Mouse (Mus musculus) hematopoietic stem cell, adult 5-6 weeks (primary cell): Measurements from ENCODE around the gene Hjurp. TPM values are rescaled to one million over a fixed set of nuclear protein-coding genes. Genes with fewer than 3 reads are reported as not detected.

ENCODE experiments used
- ATAC-seq, 2 experiments: fragments of 125-278 bp in 1 of 2; replicated peaks in 1 of 2; 2 replicates each; pipeline ENCODE4 v1.8.0; 2016 to 2017; ENCODE audit warnings: inconsistent platforms in 2 of 2, mild to moderate bottlenecking in 2 of 2, moderate number of reproducible peaks in 2 of 2, low read depth in 1 of 2, moderate TSS enrichment in 1 of 2; ENCODE audit not compliant: low FRiP score in 2 of 2, poor library complexity in 2 of 2, severe bottlenecking in 2 of 2, insufficient read depth in 1 of 2, low TSS enrichment in 1 of 2
- total RNA-seq: library from RNA; stranded (forward); fragments of 172-1452, 232-1000 nt; gene quantifications from 2 replicates; pipeline ENCODE4 v1.2.3, GENCODE M21; 2017

Gene Hjurp
- total RNA-seq, 1 experiment from 2014 or later, result 206 TPM

DNA sequence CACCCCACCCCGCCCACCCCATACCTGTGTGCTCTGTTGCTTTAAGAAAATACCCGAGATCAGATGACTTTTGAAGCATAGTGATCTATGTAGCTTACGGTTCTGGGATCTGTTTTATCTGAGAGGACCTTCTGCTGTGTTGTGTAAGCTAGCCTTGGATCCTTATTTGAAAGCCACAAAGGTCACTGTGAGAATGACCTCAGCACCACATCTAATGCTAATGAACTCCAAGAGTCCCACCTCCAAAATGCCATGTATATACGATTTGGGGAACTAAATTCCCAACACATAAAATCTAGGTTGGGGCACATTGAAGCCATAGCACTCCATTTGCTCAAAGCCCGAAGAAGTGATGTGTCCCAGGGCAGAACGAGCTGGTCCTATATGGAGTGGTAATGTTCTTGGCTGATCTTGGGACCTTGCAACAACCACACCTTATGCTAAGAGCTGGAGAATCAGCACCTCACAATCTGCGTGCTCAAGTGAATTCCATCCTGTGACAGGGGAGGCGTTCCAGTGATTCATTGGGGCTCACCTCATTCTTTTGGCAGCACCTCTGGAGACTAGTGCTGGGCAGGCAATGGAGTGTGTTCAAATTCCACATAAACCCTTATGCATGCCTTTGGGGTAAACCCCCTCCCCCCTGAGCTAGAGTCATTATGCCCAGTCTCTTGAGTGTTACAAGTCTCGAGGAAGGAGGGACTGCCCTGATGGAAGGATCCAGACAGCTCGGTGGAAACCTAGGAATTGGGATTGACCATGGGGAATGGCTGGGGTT is 20.4 kb downstream of the Hjurp start:
- ATAC-seq, result no peak

DNA sequence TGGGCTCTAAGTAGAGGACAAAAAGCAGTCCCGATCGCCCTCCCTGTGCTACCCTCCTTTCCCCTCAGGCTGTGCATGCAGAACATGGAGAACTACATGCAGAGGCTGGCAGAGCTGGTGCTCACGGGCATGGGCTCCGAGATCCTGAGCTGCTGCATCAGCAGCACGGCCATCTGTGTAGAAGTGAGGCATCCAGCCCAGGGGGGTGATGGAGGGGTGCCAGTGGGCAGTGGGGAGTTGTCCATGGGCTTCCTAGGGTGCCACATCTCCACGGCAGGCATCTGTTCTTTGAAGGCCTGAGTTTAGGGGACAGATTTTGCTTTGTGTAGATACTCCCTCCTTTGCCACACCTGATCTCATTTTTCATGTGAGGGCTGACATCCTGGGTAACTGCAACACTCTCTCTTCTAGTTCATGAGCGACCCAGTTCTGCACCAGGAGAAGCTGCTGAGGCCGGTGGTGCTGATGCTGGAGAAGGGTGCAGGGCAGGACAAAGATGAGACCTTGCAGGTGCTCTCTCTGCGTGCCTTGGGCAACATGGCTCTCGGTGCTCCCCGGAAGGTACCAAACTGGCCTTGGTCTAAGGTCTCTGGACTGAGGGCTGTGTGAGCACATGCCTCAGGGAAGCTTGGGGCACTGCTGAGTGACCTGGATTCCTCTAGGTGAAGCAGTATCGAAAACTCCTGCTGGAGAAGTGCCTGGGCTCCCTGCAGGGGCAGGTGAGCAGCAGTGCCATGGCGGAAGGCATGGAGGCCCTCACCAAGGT is 21.3 kb downstream of the Hjurp start:
- no peak for ATAC-seq

DNA sequence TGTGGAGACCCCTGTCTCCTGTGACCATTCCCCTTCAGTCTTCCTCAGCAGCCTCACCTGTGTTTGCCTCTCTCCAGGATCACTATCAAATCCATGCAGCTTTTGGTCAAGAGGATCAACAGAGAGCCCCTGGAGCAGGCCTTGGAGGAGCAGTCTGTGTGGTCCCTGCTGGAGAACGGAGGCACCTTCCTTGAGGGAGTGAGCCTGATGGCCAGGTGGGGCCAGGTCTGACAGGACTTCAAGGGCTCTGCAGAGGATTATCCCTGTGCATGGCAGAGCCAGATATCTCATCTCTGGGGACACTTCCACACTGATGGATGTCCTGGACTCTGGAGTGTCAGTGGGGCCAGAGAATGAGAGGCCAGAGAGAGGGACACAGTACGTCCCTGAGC is 22.0 kb downstream of the Hjurp start:
- ATAC-seq, result no peak

DNA sequence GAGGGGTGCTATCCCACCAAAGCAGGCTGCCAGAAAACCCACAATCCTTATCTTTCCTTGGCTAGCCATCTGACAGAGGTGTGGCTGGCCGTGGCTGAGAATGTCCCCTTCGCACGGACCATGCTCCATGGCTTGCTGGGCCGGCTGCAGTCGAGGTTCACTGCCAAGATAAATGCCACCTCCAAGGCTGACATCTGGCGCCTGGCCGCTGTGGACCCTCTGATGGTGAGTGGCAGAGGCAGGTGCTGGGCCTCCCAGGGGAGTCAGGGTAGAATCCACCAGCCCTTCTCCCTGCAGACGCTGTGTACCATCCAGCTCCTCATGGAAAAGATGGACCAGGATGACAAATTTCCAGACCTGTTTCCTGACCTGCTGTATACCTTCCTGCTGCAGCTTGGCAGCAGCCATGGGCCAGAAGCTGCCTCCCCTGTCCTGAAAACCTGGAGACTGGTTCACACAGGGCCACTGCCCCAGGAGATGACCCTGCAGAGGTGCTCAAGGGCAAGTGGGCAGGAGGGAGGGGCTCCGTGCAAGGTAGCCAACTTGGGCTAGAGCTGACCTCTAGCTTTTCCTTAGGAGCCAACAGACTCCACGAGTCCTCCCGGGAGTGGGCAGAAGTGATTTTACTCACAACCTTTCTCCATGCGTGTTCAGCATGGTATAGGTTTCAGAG is 22.5 kb downstream of the Hjurp start:
- no peak for ATAC-seq

DNA sequence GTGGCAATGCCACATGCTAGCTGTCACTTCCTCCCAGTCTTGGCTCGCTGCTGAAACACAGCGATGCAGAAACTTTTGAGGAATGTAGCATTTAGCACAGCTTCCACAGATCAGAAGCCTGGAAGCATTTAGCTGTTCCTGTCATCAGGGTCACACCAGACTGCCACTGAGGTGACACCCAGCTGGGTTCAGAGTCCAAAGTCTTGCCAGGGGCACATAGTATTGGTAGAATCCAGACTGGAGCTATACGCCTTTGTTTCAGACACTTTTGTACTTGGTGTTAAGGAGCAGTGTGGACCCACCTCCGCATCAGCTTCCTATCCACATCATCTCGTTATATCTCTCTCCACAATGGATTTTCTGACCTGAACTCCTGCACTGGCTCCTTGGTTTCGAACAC is 23.9 kb downstream of the Hjurp start:
- ATAC-seq, result no peak

DNA sequence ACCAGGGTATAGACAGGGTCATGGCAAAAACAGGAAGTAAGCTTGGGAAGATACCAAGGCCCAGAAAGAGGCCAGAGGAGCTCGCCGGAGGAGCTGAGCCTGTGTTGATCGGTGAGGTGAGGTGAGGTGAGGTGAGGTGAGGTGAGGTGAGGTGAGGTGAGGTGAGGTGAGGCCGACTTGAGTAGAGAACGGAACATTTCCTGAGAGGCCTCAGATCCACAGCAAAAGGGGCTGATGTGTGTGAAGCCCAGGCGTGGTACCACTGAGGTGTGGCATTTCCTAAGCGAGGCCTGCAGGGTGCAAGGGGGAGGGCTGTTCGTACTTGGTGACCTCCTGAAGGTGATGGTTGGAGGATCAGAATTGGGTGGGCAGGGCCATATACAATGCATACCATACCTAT is 24.3 kb downstream of the Hjurp start:
- peak in 1 of 2 experiments; percentile 12; a peak in 2 of 4 replicates for ATAC-seq

DNA sequence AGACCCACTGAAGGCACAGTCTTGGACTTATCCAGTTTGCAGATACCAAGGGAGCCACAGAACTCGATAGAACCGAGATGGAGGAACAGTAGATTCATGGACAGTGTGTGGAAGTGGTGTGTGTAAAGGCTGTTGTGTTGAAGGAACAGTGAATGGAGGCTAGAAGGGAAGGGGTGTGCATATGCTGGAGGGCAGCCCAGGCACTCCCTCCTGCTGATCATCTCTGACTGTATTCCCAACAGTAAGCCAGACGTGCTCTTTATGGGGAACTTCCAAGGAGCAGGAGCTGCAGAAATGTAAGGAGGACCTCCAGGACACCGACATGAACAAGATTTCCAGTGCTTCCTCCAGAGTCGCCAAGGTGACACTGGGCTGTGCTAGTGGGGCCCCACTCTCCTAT is 27.4 kb downstream of the Hjurp start:
- no peak for ATAC-seq

DNA sequence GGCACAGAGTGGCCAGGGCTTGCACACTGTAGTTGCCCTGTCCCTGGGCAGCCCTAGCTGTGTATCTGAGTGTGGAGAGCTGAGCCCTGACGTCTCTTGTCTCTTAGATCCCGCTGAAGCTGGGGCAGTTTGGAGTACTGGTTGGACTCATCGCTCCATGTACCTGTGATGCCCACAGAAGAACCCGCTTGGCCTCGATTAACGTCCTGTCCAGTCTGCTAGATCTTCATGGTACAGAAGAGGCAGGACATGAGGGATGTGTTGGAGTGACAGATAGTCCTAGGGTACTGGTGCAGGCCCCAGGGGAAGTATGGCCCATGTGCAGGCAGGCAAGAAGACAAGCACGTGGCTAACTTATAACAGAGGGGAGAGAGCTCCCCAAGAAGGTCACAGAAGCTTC is 27.8 kb downstream of the Hjurp start:
- no peak for ATAC-seq

DNA sequence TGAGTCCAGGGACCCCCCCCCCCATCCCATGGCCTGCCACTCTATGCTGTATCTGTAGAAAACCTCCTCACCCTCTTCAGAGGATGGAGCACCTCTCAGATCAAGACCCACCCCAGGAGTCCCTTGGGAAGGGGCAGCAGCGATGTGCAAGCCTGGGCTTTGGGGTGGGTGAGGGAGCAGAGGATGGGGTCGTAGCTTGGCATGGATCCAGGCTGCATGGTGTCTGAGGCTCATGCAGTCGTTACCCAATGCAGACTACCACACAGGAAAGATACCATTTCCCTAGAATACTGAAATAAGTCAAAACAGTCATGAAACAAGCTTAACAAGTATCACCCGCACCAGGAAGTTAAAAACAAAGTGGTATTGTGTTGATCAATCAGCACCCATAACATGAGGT is 28.8 kb downstream of the Hjurp start:
- peak; percentile 1 to 2; a peak in 1 of 4 replicates for ATAC-seq

DNA sequence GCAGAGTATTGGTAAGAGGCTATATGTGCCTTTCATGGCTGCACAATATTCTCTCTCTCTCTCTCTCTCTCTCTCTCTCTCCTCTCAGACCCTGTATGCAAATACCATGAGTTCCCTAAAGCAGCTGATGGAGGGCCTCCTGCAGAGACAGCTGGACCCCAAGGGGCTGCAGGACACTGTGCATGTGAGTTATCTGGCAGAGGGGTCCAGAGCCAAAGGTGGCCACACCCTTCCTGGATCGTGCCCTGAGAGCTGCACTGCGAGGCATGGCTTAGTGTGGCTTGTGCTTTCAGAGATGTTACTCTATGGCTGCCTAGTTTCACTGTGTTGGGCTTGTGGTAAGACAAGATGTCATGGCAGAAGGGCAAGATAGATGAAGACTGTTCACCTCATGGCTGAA is 29.8 kb downstream of the Hjurp start:
- no peak for ATAC-seq

DNA sequence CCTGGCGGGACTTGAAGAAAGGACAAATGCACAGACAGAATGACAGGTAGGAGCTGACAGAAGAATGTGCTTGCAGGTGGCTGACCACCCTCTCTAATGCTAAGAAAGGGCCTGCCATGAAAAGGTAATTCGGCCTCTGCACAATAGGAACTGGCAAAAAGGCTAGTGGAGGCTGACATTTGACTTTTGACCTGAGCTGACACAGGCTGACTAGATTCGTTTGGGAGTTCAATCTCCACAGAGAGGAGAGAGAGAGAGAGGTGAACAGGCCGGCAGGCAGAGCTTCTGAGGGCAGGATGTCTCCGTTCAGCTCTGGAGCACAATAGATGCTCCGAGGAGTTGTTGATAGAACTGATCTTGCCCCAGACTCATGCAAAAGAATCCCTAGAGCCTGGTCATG is 31.0 kb downstream of the Hjurp start:
- no peak for ATAC-seq

DNA sequence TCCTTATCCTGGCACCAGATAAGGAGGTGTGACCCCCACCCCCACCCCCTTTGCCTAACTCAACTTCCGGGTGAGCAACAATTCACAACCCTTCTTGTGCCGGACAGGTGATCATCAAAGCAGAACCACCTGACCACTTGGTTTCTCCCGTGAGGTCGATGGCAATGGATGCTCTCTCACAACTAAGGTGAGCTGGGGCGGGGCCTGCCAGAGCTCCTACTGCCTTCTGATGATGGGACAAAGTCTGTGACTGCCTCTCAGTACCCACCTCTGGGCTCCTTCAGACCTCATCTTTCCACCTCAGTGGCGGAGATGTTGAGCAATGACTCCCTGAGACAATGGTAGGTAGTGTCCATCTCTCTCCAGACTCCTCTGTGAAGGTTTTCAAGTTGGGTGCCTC is 31.6 kb downstream of the Hjurp start:
- ATAC-seq, result no peak

DNA sequence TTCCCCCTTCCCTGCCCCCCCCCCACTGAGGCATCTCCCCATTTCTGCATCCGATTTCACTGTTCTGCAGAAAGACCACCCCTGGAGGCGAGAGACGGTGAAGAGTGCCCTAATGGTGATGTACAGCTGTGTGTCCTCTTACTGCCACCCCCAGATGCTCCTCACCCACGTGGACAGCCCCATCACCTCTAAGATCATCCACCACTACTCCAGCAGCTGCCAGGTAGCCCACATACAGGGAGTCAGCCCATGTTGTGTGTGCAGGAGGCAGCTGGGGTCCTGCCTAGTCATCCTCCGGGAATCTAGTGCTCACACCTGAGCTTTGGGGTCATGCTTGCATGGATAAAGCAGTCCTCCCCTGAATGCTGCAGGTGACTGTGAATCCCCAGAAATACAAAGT is 33.6 kb downstream of the Hjurp start:
- ATAC-seq, result no peak

DNA sequence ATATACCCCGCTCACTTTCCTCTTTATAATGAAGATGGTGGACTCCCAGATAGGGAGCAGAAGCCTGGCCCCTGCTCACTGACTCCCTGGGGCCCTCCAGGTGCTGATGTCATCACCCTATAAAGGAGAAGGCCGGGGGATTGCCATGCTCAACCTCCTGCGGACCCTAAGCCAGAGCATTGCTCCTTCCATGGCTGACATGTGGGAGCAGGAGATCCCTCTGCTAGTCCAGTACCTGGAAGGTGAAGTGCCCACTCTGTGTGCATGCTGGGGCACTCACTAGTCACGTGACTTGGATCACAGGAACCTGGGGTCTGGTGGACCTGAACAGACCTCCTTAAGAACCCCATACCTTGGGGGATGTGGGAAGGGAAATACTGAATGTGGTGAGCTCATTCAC is 36.9 kb downstream of the Hjurp start:
- ATAC-seq, result no peak

DNA sequence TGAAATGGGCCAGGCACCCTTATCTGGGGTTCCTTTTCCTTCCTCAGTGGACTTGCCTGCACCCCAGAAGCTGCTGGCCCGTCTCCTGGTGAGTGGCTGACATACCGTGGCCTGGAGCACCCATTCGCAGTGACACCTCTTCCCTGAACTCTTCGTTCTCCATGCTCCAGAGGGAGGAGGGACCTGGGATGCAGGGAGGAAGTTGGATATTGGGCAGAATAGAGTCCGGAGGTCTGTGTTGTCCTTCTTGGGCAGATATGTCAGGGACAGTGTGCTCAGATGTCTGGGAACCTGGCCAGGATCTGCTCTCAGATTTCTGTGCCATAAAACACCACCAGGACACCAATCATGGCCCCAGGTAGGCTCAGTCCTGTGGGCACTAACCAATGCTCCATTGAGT is 37.4 kb downstream of the Hjurp start:
- no peak for ATAC-seq

DNA sequence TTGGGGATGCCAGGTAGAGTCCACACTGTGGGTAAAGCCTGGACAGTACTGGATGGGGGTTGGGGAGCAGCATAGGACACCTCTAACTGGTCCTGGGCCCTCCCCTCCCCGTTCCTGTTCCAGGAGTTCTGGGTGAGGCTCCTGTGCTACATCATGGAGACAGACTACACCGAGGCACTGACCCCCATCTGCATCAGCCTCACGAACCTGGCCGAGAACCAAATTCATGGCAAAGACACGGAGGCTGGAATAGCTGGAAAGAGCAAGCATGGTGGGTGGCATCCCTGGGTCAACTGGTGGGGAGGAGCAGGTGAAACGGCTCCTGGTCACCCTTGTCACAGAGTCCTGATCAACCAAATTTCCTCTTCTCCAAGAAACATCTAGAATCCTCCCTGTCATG is 38.7 kb downstream of the Hjurp start:
- no peak for ATAC-seq

DNA sequence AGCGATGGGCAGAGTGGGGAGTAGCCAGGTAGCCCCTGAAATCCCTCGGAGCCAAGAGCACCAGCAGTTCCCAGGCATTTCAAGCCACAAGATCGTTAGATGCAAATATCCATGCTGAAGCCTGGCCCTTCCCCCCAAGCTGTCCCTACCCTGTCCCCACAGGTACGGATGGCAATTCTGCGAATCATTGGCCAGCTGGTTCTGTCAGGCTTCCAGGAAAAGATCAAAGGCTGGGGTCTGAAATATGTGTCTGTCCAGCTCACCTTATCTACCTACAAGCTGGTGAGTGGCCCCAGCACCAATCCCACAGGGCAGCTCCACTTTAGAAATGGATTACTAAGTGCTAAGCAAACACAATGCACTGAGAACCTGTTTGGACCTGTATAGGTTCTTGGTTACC is 40.1 kb downstream of the Hjurp start:
- ATAC-seq, result no peak

DNA sequence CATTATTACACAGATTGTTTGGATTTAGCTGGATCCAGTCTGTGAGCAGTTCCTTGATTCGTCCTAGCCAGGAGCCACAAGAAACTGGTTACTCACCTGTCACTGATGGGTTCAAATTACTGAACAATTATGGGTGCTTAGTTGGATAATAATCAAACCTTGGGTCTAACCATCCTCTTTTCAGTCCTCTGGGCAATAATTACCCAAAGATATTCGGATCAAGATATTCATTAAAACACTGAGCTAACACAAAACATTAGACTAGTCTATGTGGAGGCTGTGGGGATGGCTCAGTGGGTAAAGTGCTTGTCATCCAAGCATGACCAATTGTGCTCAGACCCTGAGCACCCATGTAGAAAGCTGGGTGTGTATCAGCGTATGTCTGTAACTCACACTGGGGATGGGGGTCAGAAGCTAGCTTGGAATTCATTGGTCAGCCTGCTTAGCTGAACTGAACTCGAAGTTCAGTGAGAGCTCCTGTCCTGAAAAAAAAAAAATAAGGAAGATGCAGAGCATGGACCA is 41.5 kb downstream of the Hjurp start:
- no peak for ATAC-seq
